Mouse (Mus musculus): ENCODE measurements around the gene Aldh1a3.

- TF ChIP-seq CTCF (IDR thresholded peaks at IDR 0.05) (no peak), EP300 (IDR thresholded peaks at IDR 0.05) (no peak)
Measured at GRCm38 (mm10) chr7:66351074-66351473, 76.2 kb downstream of the Aldh1a3 start.

Measured in lung, postnatal 0 days (tissue).